Mouse (Mus musculus) embryonic facial prominence, embryonic 14.5 days (tissue): Measurements from ENCODE around the gene Siah1b. TPM values are rescaled to one million over a fixed set of nuclear protein-coding genes. Genes with fewer than 3 reads are reported as not detected.
A peak's percentile ranks its signal among the peaks of the same experiment; 100 is the strongest.

Experiments used
- ATAC-seq: fragments of 200-750 bp; cut with Nextera tagmentation; 2 replicates; pipeline ENCODE4 v1.8.0; 2017; ENCODE audit warnings: low read depth, moderate number of reproducible peaks, moderate TSS enrichment
- DNase-seq: peaks from one replicate; pipeline ENCODE4 v3.0.0-alpha.2; 2015; ENCODE audit warnings: low spot score
- H3K27ac ChIP-seq: fragments of 300-500 bp; sonication (generic); replicated peaks from 2 replicates; pipeline ENCODE4 v1.5.1; 2014; ENCODE audit warnings: low read depth, mild to moderate bottlenecking, low read length, moderate library complexity
- H3K27me3 ChIP-seq: fragments of 300-500 bp; sonication (generic); replicated peaks from 2 replicates; pipeline ENCODE4 v1.6.1; 2014; ENCODE audit warnings: low read length; ENCODE audit not compliant: control insufficient read depth, insufficient read depth
- H3K36me3 ChIP-seq: fragments of 300-500 bp; sonication (generic); 2 replicates; pipeline ENCODE4 v1.6.1; 2014; ENCODE audit warnings: low read length, mixed read lengths; ENCODE audit not compliant: control insufficient read depth, insufficient read depth
- H3K4me1 ChIP-seq: fragments of 300-500 bp; sonication (generic); 2 replicates; pipeline ENCODE4 v1.6.1; 2014; ENCODE audit warnings: antibody characterized with exemption, low read length; ENCODE audit not compliant: control insufficient read depth, insufficient read depth
- H3K4me2 ChIP-seq: fragments of 300-500 bp; sonication (generic); 2 replicates; pipeline ENCODE4 v1.6.1; 2014; ENCODE audit warnings: low read depth, mild to moderate bottlenecking, low read length, moderate library complexity, mixed read lengths
- H3K4me3 ChIP-seq: fragments of 300-500 bp; sonication (generic); 2 replicates; pipeline ENCODE4 v1.5.1; 2014; ENCODE audit warnings: low read depth, mild to moderate bottlenecking, low read length
- H3K9ac ChIP-seq: fragments of 300-500 bp; sonication (generic); 2 replicates; pipeline ENCODE4 v1.6.1; 2014; ENCODE audit warnings: low read depth, mild to moderate bottlenecking, low read length, moderate library complexity, mixed read lengths
- H3K9me3 ChIP-seq: fragments of 300-500 bp; sonication (generic); 2 replicates; pipeline ENCODE4 v1.6.1; 2016; ENCODE audit warnings: low read length; ENCODE audit not compliant: control insufficient read depth
- WGBS: fragments of 180-500 bp; shearing (Covaris S2); extraction: QIAGEN DNeasy Blood & Tissue Kit; methylation state at CpG from one replicate; pipeline ENCODE4 v1.1.7; 2014; 5-methylcytosine and 5-hydroxymethylcytosine counted together
- polyA plus RNA-seq: library from polyadenylated mRNA; unstranded; fragments of >200 nt; fragmentation: Nextera tagmentation; extraction: Ambion mirVana; gene quantifications from 2 replicates; pipeline ENCODE4 v1.2.1, GENCODE M21; 2014

The Siah1b gene
- polyA plus RNA-seq, 1 experiment from 2014 or later = 17.9 TPM

- H3K4me1 ChIP-seq = no peaks in the 10 kb centered on the region
- ATAC-seq (no peak), DNase-seq (peak; percentile 11)
- H3K9me3 ChIP-seq = no peaks in the 10 kb centered on the region
- H3K36me3 ChIP-seq = no peaks in the 10 kb centered on the region
- H3K4me3 ChIP-seq = no peak overlapping the region
- H3K9ac ChIP-seq = no peak overlapping the region
- no peak overlapping the region for H3K27ac ChIP-seq
- no peak overlapping the region for H3K4me2 ChIP-seq
- peaks cover 14% of the 10 kb centered on the region; the same call in 1 of the 2 replicates for H3K27me3 ChIP-seq
- 43% methylated on average over 7 of the region's 7 CpGs for WGBS
These were observed 16.2 kb upstream of the Siah1b start for GRCm38 (mm10) chrX:164092300-164093169.

DNA sequence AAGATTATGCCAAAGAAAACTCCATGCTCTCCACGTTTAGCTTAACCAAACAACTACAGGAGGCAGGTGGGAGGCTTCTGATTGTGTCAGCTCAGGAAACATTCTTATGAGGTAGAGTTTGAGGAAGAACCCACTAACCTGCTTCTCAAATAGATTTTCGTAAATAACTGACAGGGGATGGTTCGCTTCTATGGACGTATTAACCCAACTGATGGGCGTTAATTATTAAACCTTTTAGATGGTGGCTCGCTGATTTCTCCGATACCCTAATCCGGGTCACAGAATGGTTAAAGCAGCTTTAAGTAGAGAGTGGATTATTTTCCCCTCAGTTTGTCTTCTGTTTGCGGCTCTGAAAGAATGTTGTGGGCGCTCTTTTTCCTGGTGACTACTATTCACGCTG lies 13.6 kb upstream of the Siah1b start:
- no peaks in the 10 kb centered on the region for H3K36me3 ChIP-seq
- no peak overlapping the region for H3K9ac ChIP-seq
- no peaks in the 10 kb centered on the region for H3K9me3 ChIP-seq
- H3K4me1 ChIP-seq = no peaks in the 10 kb centered on the region
- H3K27me3 ChIP-seq = peaks cover 10% of the 10 kb centered on the region; the same call in 1 of the 2 replicates
- no peak overlapping the region for H3K27ac ChIP-seq
- no peak overlapping the region for H3K4me2 ChIP-seq
- 81% methylated on average over 11 of the region's 11 CpGs for WGBS
- no peak overlapping the region for H3K4me3 ChIP-seq
- ATAC-seq (no peak), DNase-seq (no peak)

- H3K36me3 ChIP-seq = no peaks in the 10 kb centered on the region
- no peaks in the 10 kb centered on the region for H3K9me3 ChIP-seq
- H3K27me3 ChIP-seq = peaks cover 14% of the 10 kb centered on the region
- ATAC-seq (no peak), DNase-seq (no peak)
- H3K27ac ChIP-seq = no peak within 1 kb of the TSS
- no peaks in the 10 kb centered on the region for H3K4me1 ChIP-seq
- WGBS = 83% methylated on average over 4 of the region's 4 CpGs
- H3K4me2 ChIP-seq = no peak within 1 kb of the TSS
- H3K9ac ChIP-seq = no peak within 1 kb of the TSS
- no peak within 1 kb of the TSS for H3K4me3 ChIP-seq
These were observed 12.3 kb upstream of the Siah1b start, which contains the start of gene Cltrn for GRCm38 (mm10) chrX:164088582-164088981. TSS of gene Cltrn (plus strand) at chrX:164088830.

- ATAC-seq (no peak), DNase-seq (no peak)
- Histone ChIP-seq H3K4me2 (no peak overlapping the region), H3K4me1 (no peaks in the 10 kb centered on the region), H3K4me3 (no peak overlapping the region), H3K27me3 (peaks cover 7% of the 10 kb centered on the region; the same call in 1 of the 2 replicates), H3K9ac (no peak overlapping the region), H3K27ac (no peak overlapping the region), H3K36me3 (no peaks in the 10 kb centered on the region), H3K9me3 (no peaks in the 10 kb centered on the region)
- WGBS = 94% methylated on average over 9 of the region's 9 CpGs
These were observed 5.7 kb upstream of the Siah1b start for GRCm38 (mm10) chrX:164082030-164082429.

GRCm38 (mm10) chrX:164068968-164069367 lies 7.3 kb downstream of the Siah1b start:
- H3K27me3 ChIP-seq = no peaks in the 10 kb centered on the region
- no peak for ATAC-seq
- 74% methylated on average over 4 of the region's 4 CpGs for WGBS
- H3K4me3 ChIP-seq = no peak overlapping the region
- H3K27ac ChIP-seq = no peak overlapping the region
- no peak overlapping the region for H3K9ac ChIP-seq
- no peak for DNase-seq
- 0 out of 2 replicates have a peak, but pooled peaks cover 3% of the 10 kb centered on the region for H3K36me3 ChIP-seq
- H3K4me2 ChIP-seq = no peak overlapping the region
- no peaks in the 10 kb centered on the region for H3K4me1 ChIP-seq
- no peaks in the 10 kb centered on the region for H3K9me3 ChIP-seq

- Histone ChIP-seq H3K9ac (no peak overlapping the region), H3K4me2 (no peak overlapping the region), H3K4me1 (no peaks in the 10 kb centered on the region), H3K4me3 (no peak overlapping the region), H3K27ac (no peak overlapping the region), H3K9me3 (no peaks in the 10 kb centered on the region), H3K36me3 (no peaks in the 10 kb centered on the region), H3K27me3 (no peaks in the 10 kb centered on the region)
- ATAC-seq (0 out of 2 replicates have a peak, but pooled peaks have one; percentile 50), DNase-seq (peak; percentile 87)
- WGBS = 15% methylated on average over 2 of the region's 2 CpGs
These were observed 10.1 kb downstream of the Siah1b start for GRCm38 (mm10) chrX:164066185-164066584.

- no peak overlapping the region for H3K27ac ChIP-seq
- H3K36me3 ChIP-seq = no peaks in the 10 kb centered on the region
- H3K9ac ChIP-seq = no peak overlapping the region
- DNase-seq = no peak
- H3K27me3 ChIP-seq = peaks cover 7% of the 10 kb centered on the region; the same call in 1 of the 2 replicates
- H3K4me2 ChIP-seq = no peak overlapping the region
- no peaks in the 10 kb centered on the region for H3K9me3 ChIP-seq
- 59% methylated on average over 4 of the region's 4 CpGs for WGBS
- no peak overlapping the region for H3K4me3 ChIP-seq
- H3K4me1 ChIP-seq = no peaks in the 10 kb centered on the region
- no peak for ATAC-seq
These were observed 17.2 kb downstream of the Siah1b start for GRCm38 (mm10) chrX:164059070-164059469.

GRCm38 (mm10) chrX:164058523-164058922 lies 17.8 kb downstream of the Siah1b start:
- Histone ChIP-seq H3K27ac (no peak overlapping the region), H3K9ac (no peak overlapping the region), H3K36me3 (no peaks in the 10 kb centered on the region), H3K4me2 (no peak overlapping the region), H3K9me3 (no peaks in the 10 kb centered on the region), H3K27me3 (peaks cover 7% of the 10 kb centered on the region; the same call in 1 of the 2 replicates), H3K4me3 (no peak overlapping the region), H3K4me1 (no peaks in the 10 kb centered on the region)
- DNase-seq (no peak), ATAC-seq (no peak)
- 77% methylated on average over 3 of the region's 3 CpGs for WGBS
